Mouse (Mus musculus) macrophage (primary cell): Measurements from ENCODE around the gene Bicdl1. TPM values are rescaled to one million over a fixed set of nuclear protein-coding genes. Genes with fewer than 3 reads are reported as not detected.

Experiments used
- H3K27ac ChIP-seq: fragments of 350-480 bp; formaldehyde crosslinking; 2 replicates; pipeline ENCODE4 v1.9.0; 2021
- H3K36me3 ChIP-seq: fragments of 350-480 bp; formaldehyde crosslinking; 2 replicates; pipeline ENCODE4 v1.9.0; 2021; ENCODE audit errors: inconsistent target
- H3K4me3 ChIP-seq: fragments of 350-480 bp; formaldehyde crosslinking; 2 replicates; pipeline ENCODE4 v1.9.0; 2021; ENCODE audit errors: inconsistent target
- H3K79me2 ChIP-seq: fragments of 350-480 bp; formaldehyde crosslinking; 2 replicates; pipeline ENCODE4 v1.9.0; 2021; ENCODE audit errors: inconsistent target
- WGBS: methylation state at CpG from one replicate; pipeline ENCODE4 v1.1.7; 2026; ENCODE audit warnings: inconsistent platforms; ENCODE audit not compliant: missing documents; 5-methylcytosine and 5-hydroxymethylcytosine counted together
- polyA plus RNA-seq: library from polyadenylated mRNA; stranded (reverse); fragments of 250-400 nt; gene quantifications from 3 replicates; pipeline ENCODE4 v1.2.4, GENCODE M21; 2018; ENCODE audit warnings: inconsistent platforms

The Bicdl1 gene
- polyA plus RNA-seq, 1 experiment from 2014 or later: 2.0 TPM

GRCm38 (mm10) chr5:115714761-115715160 lies 16.7 kb downstream of the Bicdl1 start:
- Histone ChIP-seq H3K36me3 (no peaks in the 10 kb centered on the region), H3K27ac (no peak overlapping the region), H3K4me3 (no peak overlapping the region), H3K79me2 (no peaks in the 10 kb centered on the region)
- 90% methylated on average over 7 of the region's 7 CpGs for WGBS

- Histone ChIP-seq H3K4me3 (no peak overlapping the region), H3K27ac (no peak overlapping the region), H3K79me2 (no peaks in the 10 kb centered on the region), H3K36me3 (no peaks in the 10 kb centered on the region)
- 85% methylated on average over 6 of the region's 6 CpGs for WGBS
These were observed 18.9 kb downstream of the Bicdl1 start for GRCm38 (mm10) chr5:115712487-115712886.

- H3K4me3 ChIP-seq: no peak overlapping the region
- no peak overlapping the region for H3K27ac ChIP-seq
- H3K79me2 ChIP-seq: no peaks in the 10 kb centered on the region
- WGBS: 65% methylated on average over 11 of the region's 11 CpGs
- no peaks in the 10 kb centered on the region for H3K36me3 ChIP-seq
These were observed 19.6 kb downstream of the Bicdl1 start for GRCm38 (mm10) chr5:115711636-115712419.

- no peak overlapping the region for H3K4me3 ChIP-seq
- no peaks in the 10 kb centered on the region for H3K36me3 ChIP-seq
- H3K79me2 ChIP-seq: no peaks in the 10 kb centered on the region
- 93% methylated on average over 4 of the region's 4 CpGs for WGBS
- H3K27ac ChIP-seq: no peak overlapping the region
These were observed 21.2 kb downstream of the Bicdl1 start for GRCm38 (mm10) chr5:115710171-115710570.

GRCm38 (mm10) chr5:115708930-115709329 lies 22.5 kb downstream of the Bicdl1 start:
- WGBS: 39% methylated on average over 3 of the region's 3 CpGs
- no peaks in the 10 kb centered on the region for H3K36me3 ChIP-seq
- H3K4me3 ChIP-seq: no peak overlapping the region
- H3K79me2 ChIP-seq: no peaks in the 10 kb centered on the region
- H3K27ac ChIP-seq: no peak overlapping the region

- WGBS: 42% methylated on average over 3 of the region's 3 CpGs
- no peaks in the 10 kb centered on the region for H3K79me2 ChIP-seq
- H3K36me3 ChIP-seq: no peaks in the 10 kb centered on the region
- H3K27ac ChIP-seq: no peak overlapping the region
- H3K4me3 ChIP-seq: no peak overlapping the region
These were observed 29.4 kb downstream of the Bicdl1 start for GRCm38 (mm10) chr5:115701981-115702380.

GRCm38 (mm10) chr5:115701215-115701614 lies 30.2 kb downstream of the Bicdl1 start:
- Histone ChIP-seq H3K4me3 (no peak overlapping the region), H3K27ac (no peak overlapping the region), H3K79me2 (no peaks in the 10 kb centered on the region), H3K36me3 (no peaks in the 10 kb centered on the region)
- 13% methylated on average over 4 of the region's 4 CpGs for WGBS

- 92% methylated on average over 5 of the region's 5 CpGs for WGBS
- Histone ChIP-seq H3K79me2 (no peaks in the 10 kb centered on the region), H3K4me3 (no peak overlapping the region), H3K36me3 (no peaks in the 10 kb centered on the region), H3K27ac (no peak overlapping the region)
These were observed 34.6 kb downstream of the Bicdl1 start for GRCm38 (mm10) chr5:115696811-115697210.

- 23% methylated on average over 5 of the region's 6 CpGs for WGBS
- Histone ChIP-seq H3K36me3 (no peaks in the 10 kb centered on the region), H3K27ac (no peak overlapping the region), H3K4me3 (no peak overlapping the region), H3K79me2 (no peaks in the 10 kb centered on the region)
These were observed 36.1 kb downstream of the Bicdl1 start for GRCm38 (mm10) chr5:115695191-115695770.

GRCm38 (mm10) chr5:115693271-115693670 lies 38.1 kb downstream of the Bicdl1 start:
- Histone ChIP-seq H3K36me3 (no peaks in the 10 kb centered on the region), H3K4me3 (no peak overlapping the region)
- WGBS: 82% methylated on average over 3 of the region's 3 CpGs

GRCm38 (mm10) chr5:115686716-115687115 lies 44.7 kb downstream of the Bicdl1 start:
- Histone ChIP-seq H3K36me3 (no peaks in the 10 kb centered on the region), H3K4me3 (no peak overlapping the region), H3K27ac (no peak overlapping the region), H3K79me2 (no peaks in the 10 kb centered on the region)
- WGBS: 92% methylated on average over 7 of the region's 7 CpGs

More at GRCm38 (mm10) chr5:115693271-115693670, 38.1 kb downstream of the Bicdl1 start:
- Histone ChIP-seq H3K79me2 (no peaks in the 10 kb centered on the region), H3K27ac (no peak overlapping the region)

GRCm38 (mm10) chr5:115685126-115685525 lies 46.3 kb downstream of the Bicdl1 start:
- Histone ChIP-seq H3K4me3 (no peak overlapping the region), H3K79me2 (no peaks in the 10 kb centered on the region), H3K27ac (no peak overlapping the region), H3K36me3 (no peaks in the 10 kb centered on the region)
- 92% methylated on average over 10 of the region's 10 CpGs for WGBS

- H3K79me2 ChIP-seq: no peaks in the 10 kb centered on the region
- H3K4me3 ChIP-seq: no peak overlapping the region
- no peak overlapping the region for H3K27ac ChIP-seq
- 82% methylated on average over 8 of the region's 8 CpGs for whole genome bisulfite sequencing
- H3K36me3 ChIP-seq: no peaks in the 10 kb centered on the region
These were observed 59.6 kb downstream of the Bicdl1 start for GRCm38 (mm10) chr5:115671846-115672245.

GRCm38 (mm10) chr5:115670406-115670805 lies 61.0 kb downstream of the Bicdl1 start:
- no peak overlapping the region for H3K4me3 ChIP-seq
- no peak overlapping the region for H3K27ac ChIP-seq
- H3K79me2 ChIP-seq: no peaks in the 10 kb centered on the region
- no peaks in the 10 kb centered on the region for H3K36me3 ChIP-seq
- 65% methylated on average over 2 of the region's 2 CpGs for WGBS

GRCm38 (mm10) chr5:115669974-115670373 lies 61.4 kb downstream of the Bicdl1 start:
- Histone ChIP-seq H3K79me2 (no peaks in the 10 kb centered on the region), H3K27ac (no peak overlapping the region), H3K36me3 (no peaks in the 10 kb centered on the region), H3K4me3 (no peak overlapping the region)
- 93% methylated on average over 11 of the region's 11 CpGs for WGBS
